Mouse (Mus musculus) urinary bladder, postnatal 10 days (tissue): Measurements from ENCODE around the gene Vmn1r181.
"Not testable (repeated sequence)": the region's sequence is repeated elsewhere in the genome, so short reads cannot be mapped to it uniquely, and the experiment has no call there.

Experiments
- DNase-seq: peaks from one replicate; pipeline ENCODE4 v3.0.0; 2022; ENCODE audit warnings: low spot score

The Vmn1r181 gene

GRCm38 (mm10) chr7:23974315-23974714 lies at the start of gene Vmn1r181:
Gene Vmn1r181 (plus strand): TSS chr7:23974615.
- not testable (repeated sequence) for DNase-seq

GRCm38 (mm10) chr7:23926678-23927077 lies 47.7 kb upstream of the Vmn1r181 start, which contains the start of gene Vmn1r179:
Gene Vmn1r179 (plus strand): TSS chr7:23926978.
- DNase-seq = no peak

GRCm38 (mm10) chr7:23950332-23950731 lies 24.1 kb upstream of the Vmn1r181 start, which contains the start of gene Vmn1r180:
Gene Vmn1r180 (plus strand): TSS chr7:23950632.
- DNase-seq = no peak

- not testable (repeated sequence) for DNase-seq
Measured at GRCm38 (mm10) chr7:23968044-23968443, 6.4 kb upstream of the Vmn1r181 start.

- DNase-seq = no peak
Measured at GRCm38 (mm10) chr7:24001391-24001790, 27.0 kb downstream of the Vmn1r181 start, which contains the start of gene V1rd19. Gene V1rd19 (plus strand): TSS chr7:24001691.
